Mouse (Mus musculus) left cerebral cortex, adult 11 months (tissue): ENCODE results near the gene Nlgn1.
A peak's percentile ranks its signal among the peaks of the same experiment; 100 is the strongest.

Experiments
- DNase-seq: peaks from one replicate; pipeline ENCODE4 v3.0.0; 2022; ENCODE audit warnings: low spot score

The Nlgn1 gene

GRCm38 (mm10) chr3:25813368-25813767, 518.9 kb downstream of the Nlgn1 start:
- DNase-seq: no peak

GRCm38 (mm10) chr3:25807559-25807958, 524.7 kb downstream of the Nlgn1 start:
- peak; percentile 48 for DNase-seq

GRCm38 (mm10) chr3:25781651-25782050, 550.6 kb downstream of the Nlgn1 start:
- DNase-seq: no peak

- no peak for DNase-seq
Measured at GRCm38 (mm10) chr3:25775437-25775836, 556.8 kb downstream of the Nlgn1 start.

DNA sequence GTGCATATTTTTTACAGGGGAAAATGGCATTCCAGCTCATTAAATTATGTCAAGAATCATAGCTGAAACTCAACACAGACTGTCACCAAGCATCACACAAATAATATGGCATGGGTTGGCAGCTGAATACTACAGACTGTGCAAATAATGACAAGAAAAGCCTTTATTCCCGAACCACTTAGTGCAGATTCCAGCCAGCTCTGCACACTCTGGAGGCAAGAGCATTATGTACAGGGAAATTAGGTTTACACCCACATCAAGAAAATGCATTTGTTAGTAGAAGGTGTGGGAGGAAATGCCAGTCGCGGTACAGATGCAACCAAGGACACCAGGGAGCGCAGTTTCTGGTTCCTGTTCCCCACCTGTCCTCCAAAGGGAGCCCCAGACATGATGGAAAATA, 558.4 kb downstream of the Nlgn1 start:
- peak; percentile 25 for DNase-seq

DNA sequence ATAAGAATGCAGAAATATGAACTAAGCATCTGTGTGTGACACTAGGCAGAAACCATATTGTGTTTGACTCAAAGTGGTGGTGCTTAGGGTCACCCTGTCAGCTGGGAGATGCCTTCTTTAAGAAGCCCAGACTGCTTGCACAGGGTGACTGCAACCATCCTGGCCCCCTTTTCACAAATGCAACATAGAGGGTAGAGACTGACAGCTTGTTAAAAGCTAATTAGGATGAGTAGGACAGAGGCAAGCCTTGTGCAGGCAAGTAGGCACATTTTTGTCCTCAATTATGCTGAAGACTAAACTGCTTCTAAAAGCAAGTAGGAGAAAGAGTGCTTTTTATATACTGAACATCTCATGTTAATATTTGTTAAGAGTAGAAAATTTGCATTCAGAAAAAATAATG, 558.8 kb downstream of the Nlgn1 start:
- no peak for DNase-seq

- DNase-seq: no peak
Measured at GRCm38 (mm10) chr3:25763689-25764088, 568.6 kb downstream of the Nlgn1 start.

DNA sequence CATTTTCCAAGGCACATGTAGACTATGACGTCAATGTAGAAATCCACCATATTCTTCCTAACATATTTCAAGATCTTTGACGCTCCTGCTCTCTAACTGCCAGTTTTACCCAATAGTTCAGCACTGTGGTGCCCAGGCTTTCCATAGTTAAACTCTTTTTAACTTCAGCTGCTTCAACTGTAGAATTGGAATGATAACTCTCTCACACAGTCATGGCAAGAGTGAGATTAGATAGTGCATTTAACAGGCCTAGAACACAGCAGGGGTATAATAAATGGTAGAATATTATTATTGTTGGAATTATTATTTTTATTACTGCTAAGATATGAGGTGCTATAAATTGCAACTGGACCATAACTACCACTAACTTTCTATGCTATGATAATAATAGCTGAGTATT, 574.4 kb downstream of the Nlgn1 start:
- DNase-seq: no peak

- no peak for DNase-seq
Measured at GRCm38 (mm10) chr3:25724111-25724510, 608.1 kb downstream of the Nlgn1 start.

DNA sequence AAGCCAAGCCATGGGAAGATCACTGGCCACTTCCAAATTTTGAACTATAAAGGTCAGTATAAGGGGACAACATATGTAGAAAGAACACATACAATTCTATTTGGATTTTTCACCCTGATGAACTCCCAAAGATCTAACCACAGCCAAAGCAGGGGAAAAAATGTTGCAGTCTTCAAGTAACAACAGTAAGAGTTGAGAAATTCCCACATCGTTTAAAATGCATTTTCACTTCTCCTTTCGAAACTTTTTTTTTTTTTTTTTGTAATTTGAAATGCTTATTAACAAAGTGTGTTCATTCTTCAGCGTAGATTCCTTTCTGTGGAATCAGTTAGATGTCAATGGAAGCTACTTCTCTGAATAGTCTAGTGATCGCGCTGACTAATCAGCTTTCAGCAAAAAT, 610.8 kb downstream of the Nlgn1 start:
- no peak for DNase-seq

DNA sequence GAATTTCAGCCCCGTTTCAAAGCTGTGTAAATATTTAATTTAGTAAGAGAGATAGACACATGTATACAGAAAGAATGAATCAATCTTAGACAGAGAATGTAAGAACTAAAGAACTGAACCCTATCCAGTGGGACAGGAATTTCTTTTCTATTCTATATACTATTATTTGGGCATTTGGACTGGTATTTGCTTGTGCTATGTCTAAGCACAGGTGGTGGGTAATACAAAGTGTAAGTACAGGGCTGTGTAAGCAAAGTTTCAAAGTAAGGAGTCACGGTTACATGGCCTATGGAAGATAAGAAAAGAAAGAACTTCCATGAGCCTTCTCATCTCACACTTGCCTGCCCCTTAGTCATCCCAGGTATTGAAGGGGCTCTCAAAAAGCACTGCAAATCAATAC, 624.9 kb downstream of the Nlgn1 start:
- DNase-seq: no peak

- no peak for DNase-seq
Measured at GRCm38 (mm10) chr3:25697231-25697630, 635.0 kb downstream of the Nlgn1 start.

GRCm38 (mm10) chr3:25688789-25689464, 643.3 kb downstream of the Nlgn1 start:
- no peak for DNase-seq

DNA sequence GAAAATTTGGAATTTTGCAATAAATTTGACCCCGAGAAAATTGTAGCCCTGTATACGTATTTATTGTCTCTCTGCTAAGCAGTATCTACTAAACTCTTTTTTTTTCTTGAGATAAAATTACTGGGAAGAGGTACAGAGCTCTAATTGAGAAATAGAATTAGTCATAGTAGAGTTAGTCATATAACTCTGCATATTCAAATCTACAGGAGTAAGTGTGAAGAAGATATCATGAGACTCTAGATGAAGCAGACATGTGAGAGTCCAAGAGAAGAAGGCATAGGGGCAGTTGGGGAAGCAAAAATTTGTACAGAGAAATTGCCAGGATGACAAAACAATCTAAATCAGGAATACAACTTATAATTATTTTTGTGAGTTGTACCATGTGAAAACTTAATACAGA, 648.6 kb downstream of the Nlgn1 start:
- no peak for DNase-seq

DNA sequence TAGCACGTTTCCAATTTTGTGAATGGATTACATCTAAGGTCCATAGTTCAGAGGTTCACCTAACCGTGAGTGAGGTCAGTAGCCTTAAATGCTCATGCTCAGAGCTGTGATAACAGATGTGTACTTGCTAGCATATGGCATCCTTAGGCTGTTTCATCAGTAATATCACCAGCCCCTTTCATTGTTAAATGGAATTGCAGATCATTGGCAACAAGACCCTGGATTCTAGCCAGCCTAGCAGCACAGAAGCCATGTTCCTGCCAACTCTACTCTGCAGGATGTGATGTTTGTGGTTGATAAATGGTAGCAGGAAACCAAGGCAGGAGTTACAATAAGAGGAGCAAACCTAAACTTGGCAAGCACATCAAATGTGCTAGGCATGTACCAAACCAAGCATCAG, 652.9 kb downstream of the Nlgn1 start:
- DNase-seq: no peak

- DNase-seq: no peak
Measured at GRCm38 (mm10) chr3:25675888-25676287, 656.4 kb downstream of the Nlgn1 start.

- no peak for DNase-seq
Measured at GRCm38 (mm10) chr3:25675069-25675468, 657.2 kb downstream of the Nlgn1 start.

DNA sequence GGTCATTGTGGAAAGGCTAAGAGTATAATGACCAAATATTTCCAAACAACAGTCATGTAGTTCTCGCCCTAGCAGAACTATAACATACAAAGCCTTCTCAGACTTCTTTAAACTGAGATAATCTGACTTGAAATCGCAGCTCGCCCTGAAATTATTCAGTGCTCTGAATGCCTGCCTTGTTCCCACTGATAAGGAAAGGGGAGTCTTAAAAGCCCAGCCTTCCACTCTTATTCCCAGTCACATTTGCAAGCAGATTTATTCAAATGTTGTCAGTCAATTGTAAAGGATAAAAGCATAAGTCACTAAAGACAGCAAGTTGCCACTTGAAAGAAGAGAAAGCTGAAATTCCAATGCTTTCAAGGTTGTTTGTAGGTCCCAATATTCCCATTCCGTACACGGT, 658.9 kb downstream of the Nlgn1 start:
- DNase-seq: no peak

DNA sequence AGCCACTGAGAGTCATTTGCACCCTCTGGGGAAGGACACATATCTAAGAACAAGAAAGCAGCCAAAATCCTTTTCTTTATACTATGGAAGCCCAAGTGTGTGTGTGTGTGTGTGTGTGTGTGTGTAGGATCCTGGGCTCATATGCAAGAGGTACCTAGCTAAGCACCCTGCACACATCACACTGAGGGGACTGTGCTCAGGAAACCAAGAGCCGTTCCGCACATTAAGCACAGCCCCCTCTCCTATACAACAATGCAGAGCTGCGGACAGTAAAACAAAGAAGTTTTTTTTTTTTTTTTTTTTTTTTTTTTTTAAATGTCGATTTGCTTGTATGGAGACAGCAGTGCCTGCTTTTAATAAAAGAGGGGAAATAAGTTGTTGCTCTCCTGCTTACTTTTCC, 659.5 kb downstream of the Nlgn1 start:
- no peak for DNase-seq

GRCm38 (mm10) chr3:25663464-25663863, 668.8 kb downstream of the Nlgn1 start:
- DNase-seq: no peak

DNA sequence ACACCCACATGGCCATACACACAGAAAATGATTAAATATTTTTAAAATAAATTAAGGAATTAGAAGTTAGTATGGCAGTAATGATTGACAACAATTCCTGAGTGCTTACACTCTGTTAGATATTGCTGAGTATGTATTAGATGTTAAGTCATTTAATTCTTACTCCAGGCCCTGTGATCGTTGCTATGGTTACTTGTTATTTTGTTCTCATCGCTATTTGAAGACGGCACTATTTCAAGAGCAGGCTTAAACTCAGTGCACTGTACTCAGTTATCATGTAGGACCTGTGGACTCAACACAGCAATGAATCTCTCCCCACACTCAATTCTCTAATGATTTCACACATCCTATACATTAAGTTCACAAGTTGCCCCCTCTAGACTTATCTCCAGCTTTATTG, 672.0 kb downstream of the Nlgn1 start:
- no peak for DNase-seq

DNA sequence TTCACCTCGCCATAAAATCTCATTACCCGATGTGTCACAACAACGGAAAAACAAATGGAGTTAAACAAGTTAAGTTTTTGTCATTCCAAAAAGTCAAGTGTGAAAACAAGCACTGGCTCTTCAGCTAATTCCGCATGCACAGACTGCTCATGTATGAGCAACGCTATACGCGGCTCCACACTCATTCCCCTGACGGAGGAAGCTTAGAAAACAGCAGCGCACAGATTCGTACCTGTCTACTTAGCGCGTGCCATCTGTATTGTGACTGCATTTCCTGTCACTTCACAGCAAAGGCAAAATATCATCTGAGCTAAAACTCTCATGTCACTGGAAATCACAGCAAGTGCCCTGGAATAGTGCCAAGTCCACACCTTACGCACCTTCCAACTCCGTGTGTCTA, 674.3 kb downstream of the Nlgn1 start:
- no peak for DNase-seq

DNA sequence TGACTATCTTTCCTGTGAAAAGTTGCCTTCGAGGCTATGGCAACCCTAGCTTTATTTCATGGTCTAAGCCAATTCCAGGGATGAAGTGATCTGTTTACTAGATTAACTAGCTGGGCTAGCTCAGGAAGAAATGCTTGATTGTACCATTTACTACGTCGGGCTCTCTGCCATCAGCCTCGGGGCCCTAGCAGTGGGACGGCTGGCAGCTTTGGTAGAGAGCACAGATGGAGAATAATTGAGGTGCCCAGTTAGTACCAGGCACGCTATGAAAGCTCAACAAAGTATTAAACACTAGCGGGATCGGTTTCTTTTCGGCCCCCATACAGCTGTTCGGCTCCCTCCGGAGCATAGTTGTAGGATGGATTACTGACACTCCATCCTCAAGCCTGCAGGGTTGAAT, 675.2 kb downstream of the Nlgn1 start:
- no peak for DNase-seq

- no peak for DNase-seq
Measured at GRCm38 (mm10) chr3:25653010-25653409, 679.2 kb downstream of the Nlgn1 start.
